Mouse (Mus musculus) CD8-positive naive resting alpha-beta T cell, adult 57 days (primary cell): Measurements from ENCODE around the gene Lrp10. TPM values are rescaled to one million over a fixed set of nuclear protein-coding genes. Genes with fewer than 3 reads are reported as not detected.

Experiments
- total RNA-seq: library from RNA; stranded (reverse); gene quantifications from one replicate; pipeline ENCODE4 v1.2.4, GENCODE M21; 2023

Gene Lrp10
- total RNA-seq: 100 TPM

DNA sequence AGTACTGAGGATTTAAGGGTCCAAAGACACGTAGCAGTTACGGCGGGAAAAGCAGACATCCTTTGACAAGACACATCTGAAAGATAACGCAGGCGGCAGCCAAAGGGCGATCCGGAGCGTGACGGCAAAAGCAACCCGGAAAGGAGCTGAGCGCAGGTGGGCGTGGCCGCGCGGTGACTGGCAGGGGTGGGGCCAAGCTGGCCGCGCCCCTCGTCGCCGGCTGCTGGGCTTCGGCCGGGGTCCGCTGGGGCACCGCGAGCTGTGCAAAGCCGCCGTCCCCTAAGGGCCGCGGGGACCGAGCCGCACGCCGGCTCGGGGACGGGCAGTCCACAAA is at the start of gene Lrp10:
Gene Lrp10 (plus strand): TSS at position 179 of the 334 bp plus-strand sequence.

DNA sequence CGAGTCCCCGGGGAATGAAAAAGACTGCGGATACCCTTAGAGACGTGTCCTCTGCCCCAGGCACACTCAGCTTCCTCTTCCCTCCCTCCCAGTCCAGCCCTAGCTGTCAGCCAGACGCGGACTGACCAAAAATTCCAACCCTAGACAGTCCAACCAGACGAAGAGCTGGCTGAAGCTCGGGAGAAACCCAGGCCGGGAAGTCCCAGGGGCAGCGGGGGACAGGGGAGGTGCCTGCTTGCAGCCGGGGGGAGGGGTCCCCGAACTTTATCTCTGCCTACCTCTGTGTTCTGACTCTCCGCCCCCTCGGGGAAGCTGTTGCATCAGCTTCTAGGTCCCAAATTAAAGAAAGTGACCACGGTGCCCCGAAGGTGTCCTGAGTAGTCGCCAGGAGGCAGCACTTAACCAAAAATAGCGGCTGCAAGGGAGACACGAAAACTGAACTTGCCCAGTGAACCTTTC is 46.3 kb upstream of the Lrp10 start, which contains the start of gene Slc7a7:
Gene Slc7a7 (minus strand): TSS at position 158 of the 459 bp plus-strand sequence.

DNA sequence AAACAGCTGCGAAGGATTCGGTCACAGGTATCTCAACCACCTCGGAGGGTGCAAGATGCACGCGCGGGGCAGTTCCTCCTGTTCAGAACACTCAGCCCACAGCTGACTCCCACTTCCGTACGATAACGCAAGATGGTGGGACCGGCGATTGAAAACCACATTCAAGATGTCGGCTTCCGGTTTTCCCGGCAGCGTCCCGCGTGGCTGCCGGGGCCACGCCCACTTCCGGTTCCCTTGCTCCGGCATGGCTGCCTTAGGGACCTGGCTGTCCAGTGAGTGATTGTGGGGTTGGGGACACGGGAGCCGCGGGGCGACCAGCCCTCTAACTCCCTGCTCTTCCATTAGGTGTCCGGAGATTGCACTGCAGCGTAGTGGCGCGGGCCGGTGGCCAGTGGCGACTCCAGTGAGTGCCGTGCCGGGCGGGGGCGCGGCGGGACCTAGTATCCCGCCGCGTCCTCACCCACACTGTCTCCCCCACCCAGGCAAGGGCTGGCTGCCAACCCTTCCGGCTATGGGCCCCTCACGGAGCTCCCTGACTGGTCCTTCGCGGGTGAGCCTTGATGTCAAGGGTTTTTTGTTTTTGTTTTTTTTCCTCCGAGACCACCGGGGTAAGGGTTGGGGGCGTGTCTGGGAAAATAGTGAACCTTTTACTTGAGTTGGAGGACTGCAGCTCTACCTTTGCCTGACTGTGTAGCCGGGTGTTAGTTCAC is 37.1 kb upstream of the Lrp10 start, which contains the start of gene Mrpl52:
Gene Mrpl52 (plus strand): TSS at position 221 of the 710 bp plus-strand sequence.

DNA sequence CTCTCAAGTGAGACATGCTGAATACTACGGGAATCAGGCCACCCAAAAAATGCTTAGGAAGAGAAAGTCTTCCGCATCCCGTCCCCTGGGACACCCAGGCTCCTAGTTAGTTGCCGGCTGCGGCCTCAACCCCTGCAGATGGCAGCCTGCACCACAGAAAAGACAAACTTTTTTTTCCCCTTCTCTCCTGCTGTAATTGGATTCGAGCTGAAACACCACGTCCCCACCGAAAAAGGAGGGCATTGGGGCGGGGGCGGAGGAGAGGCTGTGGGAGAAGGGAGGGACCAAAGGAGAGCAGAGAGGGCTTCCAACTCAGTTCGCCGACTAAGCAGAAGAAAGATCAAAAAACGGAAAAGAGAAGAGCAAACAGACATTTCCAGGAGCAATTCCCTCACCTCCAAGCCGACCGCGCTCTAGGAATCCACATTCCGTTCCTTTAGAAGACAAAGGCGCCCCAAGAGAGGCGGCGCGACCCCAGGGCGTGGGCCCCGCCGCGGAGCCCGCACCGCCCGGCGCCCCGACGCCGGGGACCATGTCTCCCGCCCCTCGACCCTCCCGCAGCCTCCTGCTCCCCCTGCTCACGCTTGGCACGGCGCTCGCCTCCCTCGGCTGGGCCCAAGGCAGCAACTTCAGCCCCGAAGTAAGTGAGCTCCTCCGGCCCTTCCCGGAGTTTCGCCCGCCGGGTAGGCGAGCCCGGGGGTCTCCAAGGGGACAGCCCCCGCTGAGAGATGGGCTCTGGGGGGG is 32.4 kb upstream of the Lrp10 start, which contains the start of gene Mmp14:
Gene Mmp14 (plus strand): TSS at position 279 of the 744 bp plus-strand sequence.

DNA sequence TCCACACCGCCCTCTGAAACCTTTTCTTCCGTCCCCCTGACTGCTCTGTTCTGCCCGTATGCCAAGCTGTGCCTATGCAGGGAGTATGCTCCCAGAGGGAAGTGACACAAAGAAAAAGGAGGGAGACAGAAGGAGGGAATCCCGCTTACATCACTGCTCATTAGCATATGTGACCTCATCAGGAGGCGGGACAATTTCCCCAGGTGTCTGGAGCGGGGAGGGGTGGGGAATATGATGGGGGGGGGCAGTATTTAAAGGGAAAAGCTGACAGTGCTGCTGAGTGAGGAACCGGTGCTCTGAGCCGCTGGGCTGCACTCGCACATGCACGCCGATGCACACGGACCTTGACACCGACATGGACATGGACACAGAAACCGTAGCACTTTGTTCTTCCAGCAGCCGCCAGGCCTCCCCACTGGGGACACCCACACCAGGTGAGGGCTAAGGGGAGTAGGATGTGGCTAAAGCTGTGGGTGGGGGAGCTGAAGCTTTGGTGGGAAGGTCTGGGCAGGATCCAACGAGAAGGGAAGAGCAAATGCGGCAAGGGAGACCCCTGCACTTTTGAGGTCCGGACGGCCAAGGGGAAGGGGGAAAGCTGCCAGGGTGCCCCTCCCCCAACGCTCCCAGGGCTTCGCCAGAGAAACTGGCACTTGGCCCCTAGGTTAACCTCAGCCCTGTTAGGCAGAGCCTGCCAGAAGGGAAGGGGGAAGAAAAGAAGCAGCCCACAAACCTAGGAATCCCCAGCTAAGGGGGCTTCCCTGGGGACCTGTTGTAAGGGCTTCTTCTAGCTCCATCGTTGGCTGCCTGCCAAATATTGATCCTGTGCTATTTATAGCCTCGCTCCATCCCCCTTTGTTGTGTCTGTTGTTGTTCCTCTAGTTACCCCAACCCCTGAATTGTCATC is 12.3 kb downstream of the Lrp10 start, which contains the start of gene Rem2:
Gene Rem2 (plus strand): TSS at position 160 of the 904 bp plus-strand sequence.

Other genes with a start within 250 kb of the Lrp10 start
- 147 TPM for gene Dad1, start 210.0 kb upstream of the Lrp10 start, total RNA-seq
- 5.3 TPM for gene Abhd4, start 209.9 kb upstream of the Lrp10 start, total RNA-seq
- not detected for gene Olfr49, start 179.2 kb upstream of the Lrp10 start, total RNA-seq
- 58.5 TPM for gene Oxa1l, start 103.3 kb upstream of the Lrp10 start, total RNA-seq
- 2.6 TPM for gene Slc7a7, start 46.4 kb upstream of the Lrp10 start, total RNA-seq
- 73.4 TPM for gene Mrpl52, start 37.2 kb upstream of the Lrp10 start, total RNA-seq
- not detected for gene Mmp14, start 32.5 kb upstream of the Lrp10 start, total RNA-seq
- 0.89 TPM for gene Rem2, start 12.0 kb downstream of the Lrp10 start, total RNA-seq
- gene Prmt5, start 53.4 kb downstream of the Lrp10 start, total RNA-seq: 33.1 TPM
- gene Haus4, start 90.5 kb downstream of the Lrp10 start, total RNA-seq: 15.8 TPM
- gene Ajuba, start 113.4 kb downstream of the Lrp10 start, total RNA-seq: 0.43 TPM
- 9.3 TPM for gene 4931414P19Rik, start 141.9 kb downstream of the Lrp10 start, total RNA-seq
- 44.6 TPM for gene Psmb5, start 153.9 kb downstream of the Lrp10 start, total RNA-seq
- not detected for gene Psmb11, start 157.3 kb downstream of the Lrp10 start, total RNA-seq
- not detected for gene Gm17606, start 176.8 kb downstream of the Lrp10 start, total RNA-seq
- 6.2 TPM for gene Cdh24, start 177.2 kb downstream of the Lrp10 start, total RNA-seq
- 29.9 TPM for gene 1700123O20Rik, start 222.1 kb downstream of the Lrp10 start, total RNA-seq
- gene Acin1, start 222.8 kb downstream of the Lrp10 start, total RNA-seq: 537 TPM
- gene Gm29776, start 234.7 kb downstream of the Lrp10 start, total RNA-seq: not detected
- 0.55 TPM for gene Cebpe, start 248.0 kb downstream of the Lrp10 start, total RNA-seq